Mouse (Mus musculus): ENCODE data around the gene Ttc14. TPM values are rescaled to one million over a fixed set of nuclear protein-coding genes. Genes with fewer than 3 reads are reported as not detected.

Gene Ttc14
- total and polyA plus RNA-seq, 3 experiments = 24.6 to 54.2 (median 26.4) TPM

DNA sequence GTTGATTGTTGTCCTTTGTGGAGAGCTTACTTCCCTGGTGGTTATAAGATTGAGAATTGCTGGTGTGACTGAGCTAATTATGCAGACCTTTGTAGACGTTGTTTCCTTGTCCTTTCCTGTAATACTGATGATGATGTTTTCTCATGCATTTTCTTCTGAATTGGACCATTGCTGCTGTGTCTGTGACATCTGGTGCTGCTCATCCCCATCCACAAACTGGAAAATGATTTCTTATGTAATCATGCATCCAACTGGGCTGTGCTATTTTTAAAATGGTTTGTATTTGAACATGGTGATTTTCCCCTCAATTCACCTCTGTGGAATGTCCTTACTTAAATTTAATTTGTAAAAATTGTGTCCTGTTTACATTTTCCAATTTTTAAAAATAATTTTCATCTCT, 7.5 kb downstream of the Ttc14 start:
- 0 out of 2 replicates have a peak, but pooled peaks cover 2% of the 10 kb centered on the region for H3K79me2 ChIP-seq (ENCODE audit: control insufficient read depth, insufficient read depth, low read length, poor library complexity)
- no peaks in the 10 kb centered on the region for H3K4me1 ChIP-seq (ENCODE audit: control insufficient read depth in 1 of 2, insufficient read depth in 2 of 2, low read length in 2 of 2)
- H3K27ac ChIP-seq (ENCODE audit: control insufficient read depth, low read depth, low read length) = no peak overlapping the region
- no peak overlapping the region for H3K9ac ChIP-seq (ENCODE audit: control insufficient read depth, low read depth, low read length, poor library complexity, severe bottlenecking)
- H3K27me3 ChIP-seq (ENCODE audit: control insufficient read depth in 1 of 2, insufficient read depth in 2 of 2, low read length in 2 of 2) = no peaks in the 10 kb centered on the region
- H3K9me3 ChIP-seq (replicated peaks; ENCODE audit: insufficient read depth, low read length) = no peaks in the 10 kb centered on the region
- TF ChIP-seq E2F4 (IDR thresholded peaks at IDR 0.05; ENCODE audit: borderline replicate concordance, low read depth, low read length) = no peak
- no peak for TF ChIP-seq CTCF (IDR thresholded peaks at IDR 0.05 in 2 of 3, conservative IDR thresholded peaks at IDR 0.05 in 1 of 3; ENCODE audit: control insufficient read depth in 1 of 3, insufficient read depth in 1 of 3, low read depth in 2 of 3, low read length in 3 of 3, poor library complexity in 1 of 3, severe bottlenecking in 1 of 3)
- no peak for TF ChIP-seq ELF1 (IDR thresholded peaks at IDR 0.05; ENCODE audit: low read depth, low read length)
- no peak for TF ChIP-seq MYB (IDR thresholded peaks at IDR 0.05; ENCODE audit: low read depth, low read length)
- no peak for TF ChIP-seq ETS1 (IDR thresholded peaks at IDR 0.05; ENCODE audit: low read depth, low read length)
- TF ChIP-seq RCOR1 (IDR thresholded peaks at IDR 0.05; ENCODE audit: low read depth, low read length) = no peak
- no peak for TF ChIP-seq POLR2AphosphoS5 (IDR thresholded peaks at IDR 0.05; ENCODE audit: borderline replicate concordance, low read depth, low read length)
- DNase-seq (ENCODE audit: low read depth, low spot score) = no peak
- no peak overlapping the region for H3K4me3 ChIP-seq (ENCODE audit: control insufficient read depth in 1 of 2, insufficient read depth in 1 of 2, low read depth in 2 of 2, low read length in 2 of 2)
- peaks cover 2 to 31% of the 10 kb centered on the region in 2 experiments for H3K36me3 ChIP-seq (ENCODE audit: control insufficient read depth in 1 of 2, insufficient read depth in 2 of 2, low read length in 2 of 2)

DNA sequence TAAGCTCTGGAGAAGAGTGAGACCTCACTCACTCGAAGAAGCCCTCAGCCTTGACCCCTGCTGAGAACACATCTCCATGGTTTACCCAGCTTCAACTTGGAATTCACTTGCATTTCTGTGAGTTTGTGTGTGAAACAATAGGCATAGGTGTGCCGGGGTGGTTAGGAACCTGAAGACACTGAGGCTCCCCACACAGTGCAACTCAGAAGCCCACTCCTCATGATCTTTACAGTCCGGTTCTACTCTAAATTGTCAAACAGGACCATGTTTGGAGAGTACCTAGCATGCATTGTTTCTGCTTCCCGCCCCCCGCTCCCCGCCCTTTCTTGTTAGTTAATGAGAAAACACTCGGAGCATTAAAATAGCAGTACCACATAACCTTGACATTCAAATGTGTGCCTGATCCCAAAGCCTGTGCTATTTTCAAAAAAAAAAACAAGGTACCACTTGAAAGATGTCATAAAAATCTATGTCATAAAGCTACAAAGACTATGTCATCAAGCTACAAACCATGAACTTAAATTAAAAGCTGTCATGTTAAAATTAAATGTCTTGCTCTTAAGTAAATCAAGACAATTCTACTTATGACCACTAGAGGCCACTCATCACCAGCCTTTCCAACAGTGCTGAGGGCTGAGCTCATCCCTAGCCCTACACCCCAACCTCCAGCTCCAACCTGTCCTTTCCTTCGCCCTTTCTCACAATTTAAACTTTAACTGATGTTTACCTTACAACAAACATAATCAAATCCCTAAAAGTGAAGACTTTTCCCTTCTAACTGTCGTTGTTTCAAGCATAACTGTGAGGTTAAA, 24.7 kb downstream of the Ttc14 start:
- H3K4me3 ChIP-seq (ENCODE audit: control insufficient read depth in 1 of 2, insufficient read depth in 1 of 2, low read depth in 2 of 2, low read length in 2 of 2) = no peak overlapping the region
- H3K9ac ChIP-seq (ENCODE audit: control insufficient read depth, low read depth, low read length, poor library complexity, severe bottlenecking) = no peak overlapping the region
- H3K4me1 ChIP-seq (ENCODE audit: control insufficient read depth in 1 of 2, insufficient read depth in 2 of 2, low read length in 2 of 2) = peaks cover 0 to 3% of the 10 kb centered on the region in 2 experiments; a peak in 1 of 4 replicates
- no peak for TF ChIP-seq ETS1 (IDR thresholded peaks at IDR 0.05; ENCODE audit: low read depth, low read length)
- TF ChIP-seq UBTF (IDR thresholded peaks at IDR 0.05; ENCODE audit: borderline replicate concordance, insufficient read depth, low read depth, low read length) = no peak
- peak; percentile 78 to 97 (median 81) for TF ChIP-seq CTCF (IDR thresholded peaks at IDR 0.05 in 2 of 3, conservative IDR thresholded peaks at IDR 0.05 in 1 of 3; ENCODE audit: control insufficient read depth in 1 of 3, insufficient read depth in 1 of 3, low read depth in 2 of 3, low read length in 3 of 3, poor library complexity in 1 of 3, severe bottlenecking in 1 of 3)
- TF ChIP-seq NRF1 (IDR thresholded peaks at IDR 0.05; ENCODE audit: insufficient read depth, low read depth, low read length, poor library complexity, severe bottlenecking) = no peak
- no peak for TF ChIP-seq USF1 (IDR thresholded peaks at IDR 0.05; ENCODE audit: low read depth, low read length)
- no peak for TF ChIP-seq CHD1 (IDR thresholded peaks at IDR 0.05; ENCODE audit: low read depth, low read length)
- peak; percentile 30; the same call in 1 of the 2 replicates for TF ChIP-seq ZNF384 (IDR thresholded peaks at IDR 0.05; ENCODE audit: low read depth, low read length)
- TF ChIP-seq ZC3H11A (IDR thresholded peaks at IDR 0.05; ENCODE audit: low read depth, low read length) = peak; percentile 99
- TF ChIP-seq JUND (IDR thresholded peaks at IDR 0.05; ENCODE audit: low read depth, low read length) = peak; percentile 21; the same call in 1 of the 2 replicates
- TF ChIP-seq SIN3A (IDR thresholded peaks at IDR 0.05; ENCODE audit: low read length) = peak; percentile 48; the same call in 1 of the 2 replicates
- no peak for TF ChIP-seq KAT2A (conservative IDR thresholded peaks at IDR 0.05; ENCODE audit: low read depth, low read length)
- no peak for TF ChIP-seq ZMIZ1 (IDR thresholded peaks at IDR 0.05; ENCODE audit: low read depth, low read length)
- TF ChIP-seq CHD2 (IDR thresholded peaks at IDR 0.05; ENCODE audit: low read length) = no peak
- peak; percentile 96 for TF ChIP-seq SMC3 (IDR thresholded peaks at IDR 0.05; ENCODE audit: low read depth, low read length)
- H3K27ac ChIP-seq (ENCODE audit: control insufficient read depth, low read depth, low read length) = no peak overlapping the region
- H3K27me3 ChIP-seq (ENCODE audit: control insufficient read depth in 1 of 2, insufficient read depth in 2 of 2, low read length in 2 of 2) = no peaks in the 10 kb centered on the region
- H3K79me2 ChIP-seq (ENCODE audit: control insufficient read depth, insufficient read depth, low read length, poor library complexity) = no peaks in the 10 kb centered on the region
- peak; percentile 87 for DNase-seq (ENCODE audit: low read depth, low spot score)
- H3K9me3 ChIP-seq (replicated peaks; ENCODE audit: insufficient read depth, low read length) = no peaks in the 10 kb centered on the region
- H3K36me3 ChIP-seq (ENCODE audit: control insufficient read depth in 1 of 2, insufficient read depth in 2 of 2, low read length in 2 of 2) = peaks cover 0 to 5% of the 10 kb centered on the region in 2 experiments; a peak in 2 of 4 replicates

All from MEL (cell line).